Mouse (Mus musculus): ENCODE measurements around the gene Cirbp. TPM values are rescaled to one million over a fixed set of nuclear protein-coding genes. Genes with fewer than 3 reads are reported as not detected.

The Cirbp gene
- polyA plus RNA-seq, 1 experiment from 2014 or later: 80.8 TPM

DNA sequence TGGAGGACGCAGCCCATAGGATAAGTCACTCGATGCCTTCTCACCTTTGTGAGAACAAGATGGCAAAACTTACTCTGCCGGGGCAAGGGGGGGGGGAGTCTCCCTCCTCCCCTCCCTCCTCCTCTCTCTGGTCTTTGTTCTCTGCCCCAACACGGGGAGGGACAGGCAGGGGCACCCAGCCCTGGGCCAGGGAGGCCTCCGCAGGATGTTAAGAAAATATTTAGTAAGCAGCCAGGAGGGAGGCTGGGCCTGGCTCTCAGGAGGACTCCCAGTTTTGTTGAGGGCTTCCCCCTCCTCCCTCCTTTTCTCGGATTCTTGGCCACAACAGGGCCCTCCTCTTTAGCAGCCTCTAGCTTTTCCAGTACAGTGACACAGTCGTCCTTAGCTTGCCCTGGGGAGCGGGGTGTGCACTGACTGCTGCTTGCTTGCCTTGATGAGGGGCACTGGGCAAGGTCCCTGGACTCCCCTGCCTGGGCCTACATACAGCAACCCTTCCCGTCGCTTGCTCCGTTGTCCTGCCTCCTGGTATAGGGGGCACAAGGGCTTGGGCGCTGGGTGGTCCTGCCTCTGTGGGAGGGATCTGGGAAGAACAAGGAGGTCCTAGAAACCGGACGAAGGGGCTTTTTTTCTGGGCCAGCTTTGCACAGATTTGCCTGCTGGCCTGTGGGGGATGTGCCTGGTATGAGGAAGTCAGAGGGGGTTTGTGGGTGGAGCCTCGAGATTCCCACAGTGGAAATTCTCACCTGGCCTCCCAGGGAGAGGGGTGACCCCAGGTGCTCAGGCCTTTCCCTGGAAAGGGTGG, 13.5 kb upstream of the Cirbp start:
- peaks cover 58% of the 10 kb centered on the region for H3K4me1 ChIP-seq (ENCODE audit: control insufficient read depth, insufficient read depth, low read length)
- H3K27ac ChIP-seq (ENCODE audit: low read length): peak overlapping the region; percentile 99
- peaks cover 39% of the 10 kb centered on the region for H3K36me3 ChIP-seq (ENCODE audit: control insufficient read depth, insufficient read depth, low read length)
- no peak for ATAC-seq (ENCODE audit: insufficient read depth, low FRiP score)
- H3K9me3 ChIP-seq (replicated peaks; ENCODE audit: control insufficient read depth, low read length): no peaks in the 10 kb centered on the region
- peak overlapping the region; percentile 93 for H3K4me3 ChIP-seq (replicated peaks; ENCODE audit: low read length)
- H3K9ac ChIP-seq (ENCODE audit: low read length): peak overlapping the region; percentile 97
- peak overlapping the region; percentile 93 for H3K4me2 ChIP-seq (ENCODE audit: low read depth, low read length)
- no peaks in the 10 kb centered on the region for H3K27me3 ChIP-seq (ENCODE audit: control insufficient read depth, insufficient read depth, low read length)
- WGBS: 2% methylated on average over 15 of the region's 15 CpGs

DNA sequence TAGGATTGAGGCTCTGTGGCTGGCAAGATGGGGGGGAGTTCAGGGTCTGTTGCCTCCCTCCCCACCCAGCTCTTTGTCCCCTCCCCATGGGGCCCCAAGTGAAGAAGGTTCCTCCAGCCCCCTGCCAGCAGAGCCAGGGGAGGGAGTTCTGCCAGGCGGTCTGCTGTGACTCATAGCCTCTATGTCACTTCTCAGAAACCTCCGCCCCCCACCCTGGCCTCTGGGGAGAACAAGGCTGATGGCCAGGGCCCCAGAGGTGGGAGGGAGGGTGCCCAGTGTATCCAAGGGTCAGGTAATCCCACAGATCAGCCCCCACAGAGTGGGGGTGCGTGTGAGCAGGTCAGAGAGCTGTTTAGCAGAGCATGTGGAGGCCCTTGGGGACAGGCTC, 12.9 kb upstream of the Cirbp start:
- peaks cover 57% of the 10 kb centered on the region for H3K4me1 ChIP-seq (ENCODE audit: control insufficient read depth, insufficient read depth, low read length)
- WGBS: 13% methylated on average over 3 of the region's 3 CpGs

DNA sequence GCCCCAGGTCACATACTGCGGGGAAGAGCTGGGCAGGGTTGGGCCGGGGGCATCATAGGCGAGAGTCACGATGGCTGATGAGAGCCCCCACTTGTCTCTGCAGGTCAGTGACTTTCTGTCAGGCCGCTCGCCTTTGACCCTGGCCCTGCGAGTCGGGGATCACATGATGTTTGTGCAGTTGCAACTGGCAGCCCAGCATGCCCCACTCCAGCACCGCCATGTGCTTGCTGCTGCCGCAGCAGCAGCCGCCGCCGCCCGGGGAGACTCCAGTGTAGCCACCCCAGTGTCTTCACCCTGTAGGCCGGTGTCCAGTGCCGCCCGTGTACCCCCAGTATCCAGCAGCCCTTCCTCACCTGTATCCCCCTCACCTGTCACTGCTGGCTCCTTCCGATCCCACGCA, 12.1 kb upstream of the Cirbp start:
- no peaks in the 10 kb centered on the region for H3K9me3 ChIP-seq (replicated peaks; ENCODE audit: control insufficient read depth, low read length)
- H3K27ac ChIP-seq (ENCODE audit: low read length): peak overlapping the region; percentile 99
- H3K4me3 ChIP-seq (replicated peaks; ENCODE audit: low read length): peak overlapping the region; percentile 93; the same call in 1 of the 2 replicates
- peaks cover 63% of the 10 kb centered on the region for H3K4me1 ChIP-seq (ENCODE audit: control insufficient read depth, insufficient read depth, low read length)
- H3K4me2 ChIP-seq (ENCODE audit: low read depth, low read length): peak overlapping the region; percentile 93
- H3K36me3 ChIP-seq (ENCODE audit: control insufficient read depth, insufficient read depth, low read length): peaks cover 39% of the 10 kb centered on the region
- ATAC-seq (ENCODE audit: insufficient read depth, low FRiP score): no peak
- H3K27me3 ChIP-seq (ENCODE audit: control insufficient read depth, insufficient read depth, low read length): no peaks in the 10 kb centered on the region
- WGBS: 75% methylated on average over 19 of the region's 19 CpGs
- H3K9ac ChIP-seq (ENCODE audit: low read length): peak overlapping the region; percentile 97

More for the DNA sequence above, 12.9 kb upstream of the Cirbp start:
- Histone ChIP-seq H3K9me3 (replicated peaks; ENCODE audit: control insufficient read depth, low read length) (no peaks in the 10 kb centered on the region), H3K4me2 (ENCODE audit: low read depth, low read length) (peak overlapping the region; percentile 93), H3K27ac (ENCODE audit: low read length) (peak overlapping the region; percentile 99), H3K4me3 (replicated peaks; ENCODE audit: low read length) (peak overlapping the region; percentile 93), H3K9ac (ENCODE audit: low read length) (peak overlapping the region; percentile 97), H3K27me3 (ENCODE audit: control insufficient read depth, insufficient read depth, low read length) (no peaks in the 10 kb centered on the region), H3K36me3 (ENCODE audit: control insufficient read depth, insufficient read depth, low read length) (peaks cover 39% of the 10 kb centered on the region)
- ATAC-seq (ENCODE audit: insufficient read depth, low FRiP score): no peak

DNA sequence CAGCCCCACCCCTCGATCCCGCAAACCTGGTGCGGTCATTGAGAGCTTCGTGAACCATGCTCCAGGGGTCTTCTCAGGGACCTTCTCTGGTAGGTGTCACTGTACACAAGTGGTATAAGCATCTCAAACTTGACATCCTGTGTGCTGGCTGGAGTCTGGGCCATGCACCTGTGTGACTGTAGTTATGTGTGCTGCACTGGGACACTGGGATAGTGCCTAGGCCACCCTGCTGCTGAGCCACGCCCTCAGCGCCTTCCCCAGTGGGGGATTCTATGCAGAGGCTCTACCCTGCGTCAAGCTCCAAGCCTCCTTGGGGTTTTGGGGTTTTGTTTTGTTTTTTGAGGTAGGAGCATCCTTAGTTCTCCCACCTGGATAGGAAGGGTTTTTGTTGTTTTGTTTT, 11.4 kb upstream of the Cirbp start:
- Histone ChIP-seq H3K36me3 (ENCODE audit: control insufficient read depth, insufficient read depth, low read length) (peaks cover 39% of the 10 kb centered on the region), H3K9me3 (replicated peaks; ENCODE audit: control insufficient read depth, low read length) (no peaks in the 10 kb centered on the region), H3K27me3 (ENCODE audit: control insufficient read depth, insufficient read depth, low read length) (no peaks in the 10 kb centered on the region), H3K27ac (ENCODE audit: low read length) (no peak overlapping the region), H3K4me1 (ENCODE audit: control insufficient read depth, insufficient read depth, low read length) (peaks cover 70% of the 10 kb centered on the region), H3K4me3 (replicated peaks; ENCODE audit: low read length) (no peak overlapping the region), H3K4me2 (ENCODE audit: low read depth, low read length) (no peak overlapping the region), H3K9ac (ENCODE audit: low read length) (peak overlapping the region; percentile 32; the same call in 1 of the 2 replicates)
- ATAC-seq (ENCODE audit: insufficient read depth, low FRiP score): no peak
- WGBS: 80% methylated on average over 7 of the region's 7 CpGs

DNA sequence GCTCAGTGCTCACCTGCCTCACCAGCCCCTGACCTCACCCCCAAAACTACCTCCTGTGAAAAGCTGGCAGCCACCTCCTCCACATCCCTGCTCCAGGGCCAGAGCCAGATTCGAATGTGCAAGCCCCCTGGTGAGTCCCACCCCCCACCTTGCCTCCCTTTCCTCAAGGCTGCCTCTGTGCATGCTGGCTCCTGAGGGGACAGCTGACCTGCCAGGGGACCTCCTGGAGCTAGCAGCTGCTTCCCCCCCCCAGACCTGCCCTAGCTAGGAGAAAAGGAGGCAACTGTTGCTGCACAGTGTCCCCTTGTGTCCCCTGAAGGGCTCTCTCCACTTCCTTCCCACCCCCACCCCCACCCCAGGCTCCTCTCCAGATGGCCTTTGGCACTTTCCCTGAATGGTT, 10.5 kb upstream of the Cirbp start:
- peaks cover 75% of the 10 kb centered on the region for H3K4me1 ChIP-seq (ENCODE audit: control insufficient read depth, insufficient read depth, low read length)
- no peaks in the 10 kb centered on the region for H3K9me3 ChIP-seq (replicated peaks; ENCODE audit: control insufficient read depth, low read length)
- H3K4me2 ChIP-seq (ENCODE audit: low read depth, low read length): no peak overlapping the region
- peak overlapping the region; percentile 76 for H3K27ac ChIP-seq (ENCODE audit: low read length)
- WGBS: 61% methylated on average over 1 of the region's 1 CpGs
- no peak for ATAC-seq (ENCODE audit: insufficient read depth, low FRiP score)
- H3K9ac ChIP-seq (ENCODE audit: low read length): 0 out of 2 replicates have a peak overlapping the region, but pooled peaks have one; percentile 23
- no peak overlapping the region for H3K4me3 ChIP-seq (replicated peaks; ENCODE audit: low read length)
- peaks cover 39% of the 10 kb centered on the region for H3K36me3 ChIP-seq (ENCODE audit: control insufficient read depth, insufficient read depth, low read length)
- no peaks in the 10 kb centered on the region for H3K27me3 ChIP-seq (ENCODE audit: control insufficient read depth, insufficient read depth, low read length)

DNA sequence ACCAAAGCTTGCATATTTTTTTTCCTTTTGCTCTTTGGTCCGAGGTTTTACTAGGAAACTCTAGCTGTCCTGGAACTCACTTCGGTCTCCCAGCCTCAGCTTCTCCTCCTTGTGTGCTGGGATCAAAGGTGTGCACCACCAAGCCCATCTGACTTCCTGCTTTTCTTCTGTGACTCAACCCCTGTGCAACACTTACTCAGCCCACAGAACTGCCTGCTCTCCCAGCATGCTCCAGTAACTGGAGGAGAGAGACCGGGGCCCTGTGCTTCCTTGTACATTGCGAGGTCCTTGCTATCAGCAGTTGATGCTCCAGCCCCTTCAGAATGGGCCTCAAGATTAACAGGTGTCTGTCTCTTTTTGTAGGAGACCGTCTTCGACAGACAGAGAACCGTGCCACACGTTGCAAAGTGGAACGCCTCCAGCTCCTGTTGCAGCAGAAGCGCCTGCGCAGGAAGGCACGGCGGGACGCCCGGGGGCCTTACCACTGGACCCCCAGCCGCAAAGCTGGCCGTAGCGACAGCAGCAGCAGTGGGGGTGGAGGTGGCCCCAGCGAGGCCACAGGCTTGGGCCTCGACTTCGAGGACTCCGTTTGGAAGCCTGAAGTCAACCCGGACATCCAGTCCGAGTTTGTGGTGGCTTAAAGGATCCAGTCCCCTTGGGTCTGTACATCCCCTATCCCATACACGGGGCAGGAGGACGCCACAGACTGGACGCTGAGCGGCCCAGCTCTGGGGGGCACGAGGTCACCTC, 9.6 kb upstream of the Cirbp start:
- ATAC-seq (ENCODE audit: insufficient read depth, low FRiP score): no peak

DNA sequence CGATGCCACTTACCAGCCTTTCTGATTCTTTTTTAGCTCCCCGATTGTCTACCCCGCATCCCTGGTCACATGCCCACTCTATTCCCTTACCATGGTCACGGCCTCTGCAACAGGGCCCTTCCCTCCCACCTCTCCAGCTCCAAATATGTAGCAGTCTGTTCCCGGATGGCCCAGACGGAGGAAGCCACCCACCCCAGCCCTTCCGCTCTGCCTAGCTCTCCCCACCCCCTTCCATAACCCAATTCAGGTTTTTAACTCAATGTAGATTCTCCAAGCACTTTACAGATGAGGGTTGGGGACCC, 9.1 kb upstream of the Cirbp start:
- no peaks in the 10 kb centered on the region for H3K27me3 ChIP-seq (ENCODE audit: control insufficient read depth, insufficient read depth, low read length)
- peak overlapping the region; percentile 76 for H3K27ac ChIP-seq (ENCODE audit: low read length)
- H3K9ac ChIP-seq (ENCODE audit: low read length): peak overlapping the region; percentile 35; the same call in 1 of the 2 replicates
- peaks cover 86% of the 10 kb centered on the region for H3K4me1 ChIP-seq (ENCODE audit: control insufficient read depth, insufficient read depth, low read length)
- H3K4me3 ChIP-seq (replicated peaks; ENCODE audit: low read length): no peak overlapping the region
- H3K36me3 ChIP-seq (ENCODE audit: control insufficient read depth, insufficient read depth, low read length): peaks cover 39% of the 10 kb centered on the region
- H3K4me2 ChIP-seq (ENCODE audit: low read depth, low read length): no peak overlapping the region
- H3K9me3 ChIP-seq (replicated peaks; ENCODE audit: control insufficient read depth, low read length): no peaks in the 10 kb centered on the region
- no peak for ATAC-seq (ENCODE audit: insufficient read depth, low FRiP score)
- 53% methylated on average over 7 of the region's 7 CpGs for WGBS

More for the DNA sequence above, 9.6 kb upstream of the Cirbp start:
- no peaks in the 10 kb centered on the region for H3K27me3 ChIP-seq (ENCODE audit: control insufficient read depth, insufficient read depth, low read length)
- no peak overlapping the region for H3K4me3 ChIP-seq (replicated peaks; ENCODE audit: low read length)
- peak overlapping the region; percentile 76 for H3K27ac ChIP-seq (ENCODE audit: low read length)
- no peak overlapping the region for H3K9ac ChIP-seq (ENCODE audit: low read length)
- WGBS: 75% methylated on average over 29 of the region's 29 CpGs
- H3K9me3 ChIP-seq (replicated peaks; ENCODE audit: control insufficient read depth, low read length): no peaks in the 10 kb centered on the region
- no peak overlapping the region for H3K4me2 ChIP-seq (ENCODE audit: low read depth, low read length)
- peaks cover 39% of the 10 kb centered on the region for H3K36me3 ChIP-seq (ENCODE audit: control insufficient read depth, insufficient read depth, low read length)
- H3K4me1 ChIP-seq (ENCODE audit: control insufficient read depth, insufficient read depth, low read length): peaks cover 84% of the 10 kb centered on the region

DNA sequence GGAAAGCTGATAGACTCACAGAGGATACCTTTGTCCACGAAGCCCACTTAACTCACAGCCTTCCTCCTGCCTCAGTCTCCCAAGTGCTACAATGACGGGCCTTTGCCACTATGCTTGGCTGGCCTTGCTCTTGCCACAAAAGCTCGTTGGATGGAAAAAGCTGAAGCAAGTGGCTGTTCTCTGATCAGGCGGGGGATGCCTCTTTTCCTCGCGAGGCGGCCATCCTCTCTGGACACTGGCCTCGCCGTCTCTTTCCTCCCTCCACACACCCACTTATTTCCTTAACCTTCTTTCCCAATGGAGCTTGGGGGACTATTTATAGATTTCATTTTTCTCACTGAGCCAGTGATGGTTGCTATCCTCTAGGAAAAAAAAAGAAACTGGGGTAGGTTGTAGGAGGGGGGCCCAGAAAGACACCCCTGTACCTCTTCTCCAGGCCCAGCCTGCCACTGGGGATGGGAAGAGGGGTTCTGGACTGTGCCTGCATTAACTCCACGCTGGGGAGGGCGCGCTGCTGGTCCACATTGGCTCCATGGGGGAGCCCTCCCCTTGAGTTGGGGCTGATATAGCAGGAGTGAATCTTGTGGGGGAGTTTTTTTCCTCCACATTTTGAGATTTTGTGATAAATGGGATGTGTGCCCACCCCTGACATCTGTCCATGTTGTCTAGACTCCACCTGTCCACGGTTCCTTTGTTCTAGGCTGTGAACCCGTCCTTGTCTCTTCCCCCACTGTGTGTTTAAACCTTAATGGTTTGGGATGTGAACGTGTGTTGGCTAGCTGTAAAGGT, 8.4 kb upstream of the Cirbp start:
- H3K27ac ChIP-seq (ENCODE audit: low read length): peak overlapping the region; percentile 76
- H3K4me2 ChIP-seq (ENCODE audit: low read depth, low read length): no peak overlapping the region
- 63% methylated on average over 15 of the region's 15 CpGs for WGBS
- no peak overlapping the region for H3K4me3 ChIP-seq (replicated peaks; ENCODE audit: low read length)
- peak overlapping the region; percentile 35; the same call in 1 of the 2 replicates for H3K9ac ChIP-seq (ENCODE audit: low read length)
- H3K27me3 ChIP-seq (ENCODE audit: control insufficient read depth, insufficient read depth, low read length): no peaks in the 10 kb centered on the region
- peaks cover 38% of the 10 kb centered on the region for H3K36me3 ChIP-seq (ENCODE audit: control insufficient read depth, insufficient read depth, low read length)
- no peak for ATAC-seq (ENCODE audit: insufficient read depth, low FRiP score)
- no peaks in the 10 kb centered on the region for H3K9me3 ChIP-seq (replicated peaks; ENCODE audit: control insufficient read depth, low read length)
- peaks cover 86% of the 10 kb centered on the region for H3K4me1 ChIP-seq (ENCODE audit: control insufficient read depth, insufficient read depth, low read length)

Data from stomach, embryonic 16.5 days (tissue).